Mouse (Mus musculus): ENCODE data around the gene Kat2a. TPM values are rescaled to one million over a fixed set of nuclear protein-coding genes. Genes with fewer than 3 reads are reported as not detected.
"Not testable (repeated sequence)": the region's sequence is repeated elsewhere in the genome, so short reads cannot be mapped to it uniquely, and the experiment has no call there.

Kat2a gene
- total RNA-seq, 1 experiment from 2014 or later = 7.1 TPM

DNA sequence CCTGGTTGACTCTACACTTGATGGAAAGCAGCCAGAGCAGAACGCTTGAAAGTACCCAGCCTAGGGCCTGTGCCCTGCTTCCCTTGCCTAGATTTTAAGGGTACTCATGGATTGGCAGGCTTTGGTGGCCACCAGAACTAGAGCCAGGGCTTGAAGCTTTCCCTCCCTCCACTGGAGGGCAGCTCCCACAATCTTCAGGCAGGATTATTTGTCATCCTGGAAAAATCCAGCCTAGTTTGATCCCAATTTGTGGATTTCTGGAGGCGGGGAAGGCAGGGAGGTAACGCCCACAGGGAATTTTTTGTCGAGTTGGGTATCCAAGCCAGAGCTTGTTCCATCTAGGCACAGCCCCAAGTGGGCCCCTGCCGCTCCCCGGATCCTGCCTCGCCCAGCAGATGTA is 21.9 kb downstream of the Kat2a start:
- ATAC-seq (replicated peaks; ENCODE audit: insufficient number of reproducible peaks, low FRiP score, low TSS enrichment, poor library complexity, severe bottlenecking) = no peak

DNA sequence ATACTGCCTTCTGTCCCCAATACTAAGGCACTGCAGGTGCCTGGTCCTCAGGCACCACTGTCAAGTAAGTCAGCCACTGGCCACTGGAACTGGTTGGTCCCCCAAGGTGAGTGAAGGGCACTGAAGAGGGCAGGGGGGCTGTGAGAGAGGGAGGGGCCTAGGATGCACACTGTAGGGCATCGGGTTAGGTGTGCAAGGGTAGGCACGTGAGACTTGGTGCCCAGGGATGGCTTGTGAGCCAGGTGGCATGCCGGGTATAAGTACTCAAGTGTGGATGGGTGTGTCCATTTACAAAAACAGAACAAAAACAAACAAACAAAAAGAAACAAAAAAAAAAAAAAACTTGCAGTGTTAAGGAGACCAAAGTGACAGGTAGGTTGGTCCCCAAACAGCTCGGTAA is 23.8 kb downstream of the Kat2a start:
- no peak for ATAC-seq (replicated peaks; ENCODE audit: insufficient number of reproducible peaks, low FRiP score, low TSS enrichment, poor library complexity, severe bottlenecking)

DNA sequence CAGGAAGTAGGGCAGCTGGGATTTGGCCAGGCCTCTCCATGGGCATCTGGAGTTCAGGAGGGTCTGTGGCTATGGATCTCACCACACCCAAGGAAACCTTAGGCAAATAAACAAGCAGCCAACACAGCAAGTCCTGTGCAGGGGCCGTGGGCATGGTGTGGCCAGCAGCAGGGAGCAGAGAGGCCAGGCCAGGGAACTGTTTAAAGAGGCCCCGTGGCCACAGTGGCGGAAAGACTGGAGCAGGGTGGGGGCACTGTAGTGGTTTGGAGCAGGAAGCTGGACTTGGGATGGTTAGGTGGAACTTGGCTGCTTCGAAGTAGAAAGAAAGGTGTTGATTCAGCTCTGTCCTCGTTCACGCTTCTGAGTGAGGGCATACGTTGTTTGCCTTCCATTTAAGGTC is 25.0 kb downstream of the Kat2a start:
- no peak for ATAC-seq (replicated peaks; ENCODE audit: insufficient number of reproducible peaks, low FRiP score, low TSS enrichment, poor library complexity, severe bottlenecking)

DNA sequence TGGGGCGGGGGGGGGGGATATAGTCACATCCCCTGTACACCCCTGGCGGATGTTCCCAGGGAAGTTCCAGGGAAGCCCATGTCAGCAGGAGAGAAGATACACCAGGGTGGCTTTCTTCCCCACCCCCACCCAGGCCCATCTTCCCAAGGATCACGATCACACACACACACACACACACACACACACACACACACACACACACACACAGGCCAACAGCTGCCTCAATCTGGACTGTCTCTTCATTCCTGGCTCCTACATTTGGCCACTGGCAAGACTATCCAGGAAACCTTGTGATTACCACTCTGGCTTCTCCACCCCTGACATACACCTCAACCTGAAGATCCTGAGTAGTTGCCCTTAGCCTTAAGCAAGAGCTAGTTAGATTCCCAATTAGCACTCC is 26.9 kb downstream of the Kat2a start:
- ATAC-seq (replicated peaks; ENCODE audit: insufficient number of reproducible peaks, low FRiP score, low TSS enrichment, poor library complexity, severe bottlenecking) = no peak

DNA sequence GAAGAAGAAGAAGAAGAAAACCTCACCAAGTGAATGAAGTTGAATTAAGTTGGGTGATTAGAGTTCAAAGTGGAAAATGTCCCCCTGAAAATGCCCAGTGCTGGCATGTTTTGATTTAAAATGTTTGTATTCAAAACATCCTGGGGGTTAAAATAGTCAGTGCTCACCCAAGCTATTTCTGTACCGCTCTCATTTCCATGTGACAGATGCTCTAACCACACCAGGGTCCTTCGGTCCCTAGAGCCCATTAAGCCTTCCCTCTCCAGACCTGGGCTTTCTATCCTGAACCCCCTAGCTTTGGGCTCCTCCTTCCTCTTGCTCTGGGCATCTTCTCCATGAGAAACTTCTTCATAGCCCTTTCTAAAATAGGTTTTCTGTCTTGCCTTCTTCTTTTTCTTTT is 28.2 kb downstream of the Kat2a start:
- no peak for ATAC-seq (replicated peaks; ENCODE audit: insufficient number of reproducible peaks, low FRiP score, low TSS enrichment, poor library complexity, severe bottlenecking)

DNA sequence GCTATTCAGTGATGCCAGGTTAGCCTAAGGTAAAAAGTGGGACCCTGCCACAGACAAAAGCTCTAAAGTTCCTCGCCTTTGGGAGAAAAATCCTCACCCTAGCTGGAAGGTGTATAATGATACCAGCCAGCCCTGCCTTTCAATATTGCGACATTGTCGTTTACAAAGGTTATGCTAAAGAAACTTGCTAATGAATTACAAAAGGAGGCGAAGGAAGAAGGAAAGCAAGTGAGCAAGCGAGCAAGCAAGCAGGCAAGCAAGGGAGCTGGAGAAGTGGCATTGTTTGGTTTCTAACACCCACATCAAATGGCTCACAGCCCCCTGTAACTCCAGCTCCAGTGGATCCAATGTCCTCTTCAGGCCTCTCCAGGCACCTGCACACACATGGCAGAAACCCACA is 29.7 kb downstream of the Kat2a start:
- ATAC-seq (replicated peaks; ENCODE audit: insufficient number of reproducible peaks, low FRiP score, low TSS enrichment, poor library complexity, severe bottlenecking) = no peak

DNA sequence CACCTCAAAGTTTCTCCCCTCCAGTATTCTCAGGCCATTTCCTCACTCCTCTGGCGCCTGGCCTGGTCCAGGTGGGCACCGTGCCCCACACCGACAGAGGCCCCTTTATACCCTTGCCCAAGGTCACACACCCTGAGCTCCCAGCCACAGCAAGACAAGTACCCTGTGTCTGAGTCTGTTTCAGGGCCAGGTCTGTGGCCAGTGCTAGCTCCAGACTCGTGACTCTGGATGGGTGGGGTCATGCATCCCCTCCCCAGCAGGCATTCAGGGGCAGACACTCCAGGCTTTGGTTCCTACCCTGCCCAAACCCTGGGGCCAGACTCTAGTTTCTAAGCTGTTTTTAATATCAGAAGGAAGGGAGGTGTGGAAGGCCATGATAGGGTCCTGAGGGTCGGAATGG is 30.4 kb downstream of the Kat2a start:
- no peak for ATAC-seq (replicated peaks; ENCODE audit: insufficient number of reproducible peaks, low FRiP score, low TSS enrichment, poor library complexity, severe bottlenecking)

DNA sequence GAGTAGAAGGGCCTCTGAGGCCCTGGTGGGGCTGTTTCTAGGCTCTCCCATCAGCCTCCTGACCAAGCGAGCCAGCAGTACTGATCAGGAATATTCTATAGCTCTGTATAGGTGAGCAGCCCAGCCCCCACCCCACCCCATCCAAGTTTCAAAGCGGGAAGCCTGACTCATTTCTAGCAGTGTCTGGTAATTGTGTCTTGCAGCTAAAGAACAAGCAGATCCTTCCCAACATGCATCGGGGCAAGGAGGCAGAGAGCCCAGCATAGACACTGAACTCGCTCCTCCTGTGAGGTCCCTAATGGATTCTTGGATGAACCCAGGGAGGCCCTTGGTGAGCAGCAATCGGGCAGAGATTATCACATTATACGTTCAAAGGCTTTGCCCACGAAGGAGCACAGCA is 34.5 kb downstream of the Kat2a start:
- no peak for ATAC-seq (replicated peaks; ENCODE audit: insufficient number of reproducible peaks, low FRiP score, low TSS enrichment, poor library complexity, severe bottlenecking)

DNA sequence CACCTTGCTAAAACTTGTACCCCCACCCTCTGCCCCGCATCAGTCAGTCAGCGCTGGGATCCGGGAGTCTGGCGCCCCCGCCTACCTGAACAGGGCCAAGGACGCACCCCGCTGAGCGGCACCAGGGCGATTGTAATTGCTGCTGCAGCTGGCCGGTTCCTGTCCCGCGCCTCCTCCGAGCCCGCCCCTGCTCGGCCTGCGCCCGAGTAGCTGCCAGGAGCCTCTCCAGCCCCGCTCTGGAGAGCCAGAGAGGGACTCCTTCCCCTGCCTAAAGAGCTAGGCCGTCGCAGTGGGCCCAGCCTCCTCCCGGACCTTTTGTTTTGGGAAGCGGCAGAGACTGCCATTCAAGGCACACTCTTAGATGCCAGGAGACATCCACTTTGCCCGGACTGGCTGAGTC is 39.1 kb downstream of the Kat2a start:
- no peak for ATAC-seq (replicated peaks; ENCODE audit: insufficient number of reproducible peaks, low FRiP score, low TSS enrichment, poor library complexity, severe bottlenecking)

DNA sequence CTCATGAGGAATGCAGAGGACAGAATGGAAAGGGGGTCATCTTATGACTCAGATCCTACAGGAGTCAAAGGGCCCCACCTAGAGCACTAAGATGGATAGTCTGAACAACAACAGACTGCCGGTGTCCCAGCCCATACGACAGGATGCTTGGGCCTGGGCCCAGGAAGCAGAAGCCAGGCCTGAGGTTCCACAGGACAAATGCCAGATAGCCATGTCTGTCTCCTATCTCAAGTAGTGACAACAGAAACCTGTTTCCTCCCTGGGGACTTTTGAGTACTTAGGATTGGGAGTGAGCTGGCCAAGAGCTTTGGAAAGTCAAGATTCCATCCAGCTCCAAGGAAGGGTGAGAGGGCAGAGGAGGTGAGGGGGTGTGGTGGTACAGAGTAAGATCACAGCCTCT is 40.3 kb downstream of the Kat2a start:
- ATAC-seq (replicated peaks; ENCODE audit: insufficient number of reproducible peaks, low FRiP score, low TSS enrichment, poor library complexity, severe bottlenecking) = no peak

DNA sequence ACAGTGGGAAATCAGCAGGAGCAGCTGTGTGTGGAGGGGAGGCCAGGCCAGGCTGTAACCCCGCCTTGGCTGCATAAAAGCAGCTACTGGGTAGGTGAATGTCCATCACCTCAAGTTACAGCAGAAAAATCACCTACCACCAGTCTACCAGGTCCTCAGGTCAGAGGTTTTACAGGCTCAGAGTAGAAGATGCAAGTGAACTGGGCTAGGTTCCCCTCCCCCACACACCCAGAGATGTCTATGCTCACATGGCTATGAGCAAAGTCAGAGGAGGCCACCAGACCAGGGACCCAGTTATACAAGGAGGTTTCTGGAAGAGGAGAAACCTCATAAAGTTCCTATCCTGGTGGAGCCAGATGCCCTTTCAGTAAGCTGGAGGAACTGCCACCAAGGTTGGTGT is 41.2 kb downstream of the Kat2a start:
- no peak for ATAC-seq (replicated peaks; ENCODE audit: insufficient number of reproducible peaks, low FRiP score, low TSS enrichment, poor library complexity, severe bottlenecking)

DNA sequence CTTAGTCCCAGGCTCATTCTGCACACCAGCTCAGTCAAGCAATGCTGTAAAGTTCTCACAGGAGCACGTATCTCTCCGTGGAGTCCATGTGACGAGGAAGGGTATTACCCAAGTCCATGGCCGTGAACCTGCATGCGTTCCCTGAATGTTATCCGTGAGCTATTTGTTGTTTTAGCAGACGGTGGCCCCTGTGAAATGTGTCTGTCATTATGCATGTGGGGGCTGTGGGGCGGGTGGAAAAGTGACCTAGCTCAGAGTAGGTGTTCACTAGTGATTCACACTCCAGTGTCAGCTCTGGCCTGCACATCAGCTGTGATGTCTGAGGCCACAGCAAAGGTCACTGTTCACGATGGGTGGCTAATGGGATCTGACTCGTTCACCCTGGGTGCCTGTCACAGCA is 52.5 kb downstream of the Kat2a start:
- no peak for ATAC-seq (replicated peaks; ENCODE audit: insufficient number of reproducible peaks, low FRiP score, low TSS enrichment, poor library complexity, severe bottlenecking)

DNA sequence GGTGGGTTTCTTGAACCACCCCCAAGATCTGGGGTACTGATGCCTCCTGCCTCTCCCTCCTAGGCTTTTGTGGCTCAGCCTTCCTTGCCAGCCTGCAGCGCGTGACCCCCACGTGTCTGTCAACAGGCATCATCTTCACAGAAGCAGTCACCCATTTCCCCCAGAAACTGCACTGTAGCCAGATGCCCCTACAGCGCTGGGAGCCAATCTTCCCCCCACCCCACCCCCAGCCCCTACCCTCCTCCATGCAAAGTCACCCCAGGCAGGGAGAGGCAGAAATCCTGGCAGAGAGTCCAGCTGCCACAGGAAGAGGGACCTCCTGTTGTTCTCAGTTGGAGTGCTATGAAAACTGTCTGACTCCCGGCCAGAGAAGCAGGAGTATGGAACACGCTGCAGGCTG is 55.8 kb downstream of the Kat2a start:
- ATAC-seq (replicated peaks; ENCODE audit: insufficient number of reproducible peaks, low FRiP score, low TSS enrichment, poor library complexity, severe bottlenecking) = no peak

DNA sequence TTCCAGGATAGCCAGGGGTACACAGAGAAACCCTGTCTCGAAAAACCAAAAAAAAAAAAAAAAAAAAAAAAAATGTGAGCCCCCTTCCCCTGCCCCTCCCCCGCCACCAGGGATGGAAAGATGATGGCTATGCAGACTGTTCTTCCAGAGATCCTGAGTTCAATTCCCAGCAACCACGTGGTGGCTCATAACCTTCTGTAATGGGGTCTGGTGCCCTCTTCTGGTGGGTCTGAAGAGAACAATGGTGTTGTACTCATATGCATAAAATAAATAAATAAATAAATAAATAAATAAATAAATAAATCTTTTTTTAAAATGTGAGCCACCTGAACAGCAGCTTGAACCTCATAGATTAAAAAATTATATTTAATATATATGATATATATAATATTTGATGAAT is 56.7 kb downstream of the Kat2a start:
- not testable (repeated sequence) for ATAC-seq (replicated peaks; ENCODE audit: insufficient number of reproducible peaks, low FRiP score, low TSS enrichment, poor library complexity, severe bottlenecking)

Other genes with a start within 250 kb of the Kat2a start
- gene Klhl11, start 239.7 kb downstream of the Kat2a start, total RNA-seq (2017) = 16.4 to 28.5 TPM (median 24.2 TPM) in 3 replicates
- 104 to 134 TPM (median 105 TPM) in 3 replicates for gene Acly, start 184.5 kb downstream of the Kat2a start, total RNA-seq (2017)
- gene Ttc25, start 166.9 kb downstream of the Kat2a start, total RNA-seq (2017) = 4.4 TPM in 1 of 3 replicates, not detected in the others
- gene Cnp, start 137.6 kb downstream of the Kat2a start, total RNA-seq (2017) = 22.6 to 33.8 TPM (median 25.9 TPM) in 3 replicates
- 49.6 to 69.8 TPM (median 54.5 TPM) in 3 replicates for gene Nkiras2, start 93.2 kb downstream of the Kat2a start, total RNA-seq (2017)
- 239 to 305 TPM (median 293 TPM) in 3 replicates for gene Dnajc7, start 92.3 kb downstream of the Kat2a start, total RNA-seq (2017)
- 0.32 to 0.76 TPM (median 0.49 TPM) in 3 replicates for gene Zfp385c, start 20.0 kb downstream of the Kat2a start, total RNA-seq (2017)
- gene Dhx58, start 8.2 kb downstream of the Kat2a start, total RNA-seq (2017) = 26.9 to 31.5 TPM (median 28.6 TPM) in 3 replicates
- gene Hspb9, start 1.4 kb upstream of the Kat2a start, total RNA-seq (2017) = not detected in 3 replicates
- 163 to 176 TPM (median 171 TPM) in 3 replicates for gene Rab5c, start 25.8 kb upstream of the Kat2a start, total RNA-seq (2017)
- gene Kcnh4, start 47.5 kb upstream of the Kat2a start, total RNA-seq (2017) = not detected in 3 replicates
- not detected in 3 replicates for gene Hcrt, start 50.5 kb upstream of the Kat2a start, total RNA-seq (2017)
- gene Ghdc, start 58.5 kb upstream of the Kat2a start, total RNA-seq (2017) = 4.7 to 7.0 TPM (median 6.8 TPM) in 3 replicates
- gene Stat5b, start 138.3 kb upstream of the Kat2a start, total RNA-seq (2017) = 71.6 to 86.1 TPM (median 75.5 TPM) in 3 replicates
- gene Stat5a, start 146.9 kb upstream of the Kat2a start, total RNA-seq (2017) = 20.0 to 28.0 TPM (median 25.1 TPM) in 3 replicates
- gene Stat3, start 227.1 kb upstream of the Kat2a start, total RNA-seq (2017) = 328 to 413 TPM (median 368 TPM) in 3 replicates

Data from monocyte, adult 5-6 weeks (primary cell).